Mouse (Mus musculus): ENCODE data around the gene Crhbp. TPM values are rescaled to one million over a fixed set of nuclear protein-coding genes. Genes with fewer than 3 reads are reported as not detected.

The Crhbp gene
- 0.05 TPM in 1 of 2 replicates, not detected in the other for polyA plus RNA-seq (2012; rRNA removed)

DNA sequence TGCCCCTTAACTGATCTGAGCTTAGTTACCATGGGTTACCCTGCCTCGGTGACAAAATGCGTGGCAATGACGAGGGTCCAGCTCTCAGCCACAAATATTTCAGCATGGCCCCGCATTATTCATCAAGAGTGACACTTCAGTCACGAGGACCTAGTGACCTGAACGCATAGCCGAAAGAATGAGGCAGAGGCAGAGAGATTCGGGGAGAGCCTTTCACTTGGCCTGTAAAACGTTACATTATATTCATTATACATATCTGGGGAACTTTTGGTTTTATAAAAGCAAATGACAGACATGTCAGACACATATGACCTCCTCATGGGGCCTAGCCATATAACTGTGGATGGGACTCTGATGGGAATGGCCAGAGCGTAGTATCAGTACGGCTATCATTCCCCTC, at the start of gene Crhbp:
Gene Crhbp (minus strand): TSS at position 101 of the 400 bp plus-strand sequence.
- Histone ChIP-seq H3K4me1 (ENCODE audit: control insufficient read depth, insufficient read depth, low read length) (no peaks in the 10 kb centered on the region), H3K36me3 (ENCODE audit: control insufficient read depth, insufficient read depth, low read length) (no peaks in the 10 kb centered on the region), H3K27ac (ENCODE audit: insufficient read depth, low read depth, low read length) (no peak within 1 kb of the TSS), H3K4me3 (ENCODE audit: insufficient read depth, low read depth, low read length) (no peak within 1 kb of the TSS), H3K27me3 (replicated peaks; ENCODE audit: control insufficient read depth, insufficient read depth, low read length) (peaks cover 1% of the 10 kb centered on the region)
- TF ChIP-seq CTCF (conservative IDR thresholded peaks at IDR 0.05; ENCODE audit: insufficient read depth, insufficient read length, low read depth, low read length) (no peak), POLR2A (IDR thresholded peaks at IDR 0.05; ENCODE audit: low read depth, low read length) (no peak)
- 76% methylated on average over 11 of the region's 11 CpGs for WGBS
- no peak for DNase-seq

DNA sequence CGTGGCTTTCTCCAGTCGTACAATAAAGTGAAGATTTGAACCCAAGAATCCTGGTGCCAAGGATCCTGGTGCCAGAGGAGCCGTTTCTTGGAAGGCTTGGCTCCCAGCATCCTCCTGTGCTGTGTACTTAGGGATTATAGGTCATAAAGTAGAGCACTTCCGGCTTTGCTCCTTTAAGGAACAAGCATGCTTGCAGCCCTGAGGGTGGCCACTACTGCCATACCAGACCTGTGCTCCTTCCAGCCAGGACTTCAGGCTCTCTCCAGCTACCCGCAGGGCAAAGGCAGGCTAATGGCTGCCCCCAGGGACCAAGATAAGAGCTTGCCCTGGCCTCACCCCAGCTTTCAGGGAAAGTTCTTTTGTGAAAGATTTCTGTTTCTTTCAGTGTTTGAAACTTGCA, 48.6 kb upstream of the Crhbp start:
- Histone ChIP-seq H3K27me3 (replicated peaks; ENCODE audit: control insufficient read depth, insufficient read depth, low read length) (no peaks in the 10 kb centered on the region), H3K4me3 (ENCODE audit: insufficient read depth, low read depth, low read length) (no peak overlapping the region), H3K36me3 (ENCODE audit: control insufficient read depth, insufficient read depth, low read length) (no peaks in the 10 kb centered on the region), H3K27ac (ENCODE audit: insufficient read depth, low read depth, low read length) (no peak overlapping the region), H3K4me1 (ENCODE audit: control insufficient read depth, insufficient read depth, low read length) (peaks cover 3% of the 10 kb centered on the region; the same call in 1 of the 2 replicates)
- WGBS: 72% methylated on average over 5 of the region's 5 CpGs
- DNase-seq: no peak
- no peak for TF ChIP-seq CTCF (conservative IDR thresholded peaks at IDR 0.05; ENCODE audit: insufficient read depth, insufficient read length, low read depth, low read length)

DNA sequence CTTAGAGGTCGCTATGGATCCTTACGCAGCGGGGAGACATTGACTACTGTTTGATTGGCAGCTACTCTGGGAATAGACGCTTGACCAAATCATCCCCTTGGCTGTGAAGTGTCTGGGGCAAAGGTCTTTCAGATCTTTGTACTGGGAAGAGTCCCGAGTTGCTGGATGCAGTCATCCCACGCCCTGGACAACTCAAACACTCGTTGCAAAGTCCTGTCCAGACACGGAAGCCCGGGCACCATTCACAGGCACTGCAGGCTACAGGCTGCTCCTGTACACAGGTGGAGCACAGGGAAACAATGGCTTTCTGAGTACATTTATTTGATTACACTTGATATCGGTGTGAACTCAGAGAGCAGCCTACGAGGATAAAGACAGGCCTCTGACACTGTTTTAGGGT, 46.6 kb upstream of the Crhbp start:
- H3K4me3 ChIP-seq (ENCODE audit: insufficient read depth, low read depth, low read length): no peak overlapping the region
- H3K27me3 ChIP-seq (replicated peaks; ENCODE audit: control insufficient read depth, insufficient read depth, low read length): no peaks in the 10 kb centered on the region
- H3K27ac ChIP-seq (ENCODE audit: insufficient read depth, low read depth, low read length): no peak overlapping the region
- whole genome bisulfite sequencing: 68% methylated on average over 11 of the region's 11 CpGs
- no peaks in the 10 kb centered on the region for H3K36me3 ChIP-seq (ENCODE audit: control insufficient read depth, insufficient read depth, low read length)
- TF ChIP-seq POLR2A (IDR thresholded peaks at IDR 0.05; ENCODE audit: low read depth, low read length) (no peak), CTCF (conservative IDR thresholded peaks at IDR 0.05; ENCODE audit: insufficient read depth, insufficient read length, low read depth, low read length) (no peak)
- DNase-seq: peak; percentile 57
- H3K4me1 ChIP-seq (ENCODE audit: control insufficient read depth, insufficient read depth, low read length): peaks cover 3% of the 10 kb centered on the region; the same call in 1 of the 2 replicates

DNA sequence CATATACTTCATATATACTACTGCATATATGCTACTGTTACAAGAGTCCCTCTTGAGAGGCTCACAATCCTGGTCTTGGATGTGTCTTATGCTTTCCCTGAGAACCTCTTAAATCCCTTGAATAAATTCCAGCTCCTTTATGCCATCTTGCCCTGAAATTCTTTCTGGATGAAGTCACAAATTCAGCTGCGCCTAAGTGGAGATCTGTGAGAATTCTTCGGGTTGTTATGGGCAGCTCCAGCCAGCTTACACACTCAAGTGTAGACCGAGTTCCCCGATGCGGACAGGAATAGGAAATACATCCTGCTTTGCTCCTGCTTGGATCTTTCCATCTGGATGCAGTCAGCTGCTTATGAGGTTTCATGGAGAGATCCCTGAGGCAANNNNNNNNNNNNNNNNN, 39.9 kb upstream of the Crhbp start:
- DNase-seq: peak; percentile 30
- no peaks in the 10 kb centered on the region for H3K27me3 ChIP-seq (replicated peaks; ENCODE audit: control insufficient read depth, insufficient read depth, low read length)

DNA sequence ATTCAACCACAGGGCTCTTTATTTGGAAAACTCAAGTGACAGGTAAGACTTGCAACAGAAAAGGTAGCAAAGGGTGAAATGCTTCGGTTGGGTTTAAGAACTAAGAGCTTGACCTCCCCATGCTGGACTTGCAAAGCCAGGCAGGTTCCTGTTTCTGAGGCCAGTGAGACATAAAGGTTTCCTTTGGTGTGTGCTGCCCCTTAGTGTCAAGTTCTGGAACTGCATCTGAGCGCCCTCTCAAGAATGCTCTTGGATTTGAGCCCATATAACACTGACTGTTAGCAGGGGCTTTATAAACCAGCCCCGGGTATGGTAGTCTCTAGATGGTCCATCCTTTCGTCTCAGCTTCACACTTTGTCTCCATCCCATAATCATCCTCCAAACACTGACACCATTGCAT, 36.7 kb upstream of the Crhbp start:
- H3K27me3 ChIP-seq (replicated peaks; ENCODE audit: control insufficient read depth, insufficient read depth, low read length): no peaks in the 10 kb centered on the region
- no peaks in the 10 kb centered on the region for H3K4me1 ChIP-seq (ENCODE audit: control insufficient read depth, insufficient read depth, low read length)
- H3K27ac ChIP-seq (ENCODE audit: insufficient read depth, low read depth, low read length): no peak overlapping the region
- H3K36me3 ChIP-seq (ENCODE audit: control insufficient read depth, insufficient read depth, low read length): no peaks in the 10 kb centered on the region
- DNase-seq: peak; percentile 77
- WGBS: 4% methylated on average over 4 of the region's 4 CpGs
- TF ChIP-seq POLR2A (IDR thresholded peaks at IDR 0.05; ENCODE audit: low read depth, low read length) (no peak), CTCF (conservative IDR thresholded peaks at IDR 0.05; ENCODE audit: insufficient read depth, insufficient read length, low read depth, low read length) (peak; percentile 91)
- no peak overlapping the region for H3K4me3 ChIP-seq (ENCODE audit: insufficient read depth, low read depth, low read length)

More for the DNA sequence above, 39.9 kb upstream of the Crhbp start:
- H3K4me1 ChIP-seq (ENCODE audit: control insufficient read depth, insufficient read depth, low read length): no peaks in the 10 kb centered on the region
- WGBS: 23% methylated on average over 5 of the region's 5 CpGs
- no peak overlapping the region for H3K27ac ChIP-seq (ENCODE audit: insufficient read depth, low read depth, low read length)
- no peak for TF ChIP-seq CTCF (conservative IDR thresholded peaks at IDR 0.05; ENCODE audit: insufficient read depth, insufficient read length, low read depth, low read length)
- TF ChIP-seq POLR2A (IDR thresholded peaks at IDR 0.05; ENCODE audit: low read depth, low read length): no peak
- no peaks in the 10 kb centered on the region for H3K36me3 ChIP-seq (ENCODE audit: control insufficient read depth, insufficient read depth, low read length)
- H3K4me3 ChIP-seq (ENCODE audit: insufficient read depth, low read depth, low read length): no peak overlapping the region

DNA sequence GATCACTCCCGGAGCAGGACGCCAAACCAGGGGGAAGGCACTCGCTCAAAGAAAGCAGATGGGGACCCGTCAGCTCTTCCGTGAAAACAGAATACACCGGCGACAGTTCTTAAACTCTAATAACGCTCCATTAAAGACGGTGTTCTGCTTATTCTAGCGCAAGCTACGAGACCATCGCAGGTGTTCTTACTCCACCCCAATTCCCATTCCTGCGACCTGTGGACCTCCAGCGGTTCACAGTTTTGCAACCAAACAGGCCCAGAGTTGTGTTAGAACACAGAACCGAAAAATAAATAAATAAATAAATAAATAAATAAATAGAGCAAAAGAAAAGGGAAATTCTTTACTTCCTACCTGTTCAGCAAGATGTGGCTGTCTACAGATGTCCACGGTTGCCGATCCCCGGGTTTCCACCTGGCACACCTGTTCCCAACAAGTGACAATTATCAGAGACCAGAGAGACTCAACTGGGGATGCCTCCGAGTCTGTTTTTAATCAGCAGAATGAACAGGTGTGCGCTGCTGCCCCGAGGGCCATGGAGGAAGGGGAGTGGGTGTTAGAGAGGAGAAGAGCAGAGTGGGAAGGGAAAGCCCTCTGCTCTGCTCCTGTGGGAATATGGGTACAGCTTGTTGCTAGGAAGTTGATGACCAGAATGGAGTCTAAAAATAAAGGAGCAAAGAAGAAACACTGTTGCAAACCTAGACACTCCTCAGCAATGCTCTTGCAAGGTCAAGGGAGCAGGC, 34.1 kb upstream of the Crhbp start, which contains the start of gene S100z:
Gene S100z (minus strand): TSS at position 51 of the 743 bp plus-strand sequence.
- H3K27me3 ChIP-seq (replicated peaks; ENCODE audit: control insufficient read depth, insufficient read depth, low read length): no peaks in the 10 kb centered on the region
- TF ChIP-seq CTCF (conservative IDR thresholded peaks at IDR 0.05; ENCODE audit: insufficient read depth, insufficient read length, low read depth, low read length) (no peak), POLR2A (IDR thresholded peaks at IDR 0.05; ENCODE audit: low read depth, low read length) (no peak)
- H3K27ac ChIP-seq (ENCODE audit: insufficient read depth, low read depth, low read length): no peak within 1 kb of the TSS
- H3K36me3 ChIP-seq (ENCODE audit: control insufficient read depth, insufficient read depth, low read length): no peaks in the 10 kb centered on the region
- no peaks in the 10 kb centered on the region for H3K4me1 ChIP-seq (ENCODE audit: control insufficient read depth, insufficient read depth, low read length)
- WGBS: 90% methylated on average over 21 of the region's 21 CpGs
- no peak for DNase-seq
- no peak within 1 kb of the TSS for H3K4me3 ChIP-seq (ENCODE audit: insufficient read depth, low read depth, low read length)

DNA sequence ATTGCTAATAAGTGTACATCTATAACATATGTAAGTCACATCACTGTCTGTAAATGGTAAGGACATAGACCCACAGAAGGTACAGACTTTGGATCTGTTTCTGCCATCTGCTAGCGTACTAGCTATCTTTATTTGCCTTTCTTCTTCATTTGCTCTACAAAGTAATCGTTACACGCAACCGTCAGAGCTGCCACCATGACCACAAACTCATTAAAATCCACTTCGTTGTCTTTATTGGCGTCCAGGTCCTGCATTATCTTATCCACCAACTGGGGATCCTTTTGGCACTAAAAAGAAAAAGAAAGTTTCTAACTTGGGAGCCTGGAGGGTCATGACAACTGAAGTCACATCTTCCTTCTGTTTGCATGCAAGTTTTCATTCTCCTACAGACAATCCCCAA, 32.4 kb upstream of the Crhbp start:
- Histone ChIP-seq H3K4me3 (ENCODE audit: insufficient read depth, low read depth, low read length) (no peak overlapping the region), H3K36me3 (ENCODE audit: control insufficient read depth, insufficient read depth, low read length) (no peaks in the 10 kb centered on the region), H3K27me3 (replicated peaks; ENCODE audit: control insufficient read depth, insufficient read depth, low read length) (no peaks in the 10 kb centered on the region), H3K27ac (ENCODE audit: insufficient read depth, low read depth, low read length) (no peak overlapping the region), H3K4me1 (ENCODE audit: control insufficient read depth, insufficient read depth, low read length) (no peaks in the 10 kb centered on the region)
- 87% methylated on average over 6 of the region's 6 CpGs for WGBS
- no peak for TF ChIP-seq CTCF (conservative IDR thresholded peaks at IDR 0.05; ENCODE audit: insufficient read depth, insufficient read length, low read depth, low read length)
- TF ChIP-seq POLR2A (IDR thresholded peaks at IDR 0.05; ENCODE audit: low read depth, low read length): no peak
- no peak for DNase-seq

Data from kidney, adult 2 months (tissue).